Mouse (Mus musculus): ENCODE results near the gene Mrps11. TPM values are rescaled to one million over a fixed set of nuclear protein-coding genes. Genes with fewer than 3 reads are reported as not detected.
A peak's percentile ranks its signal among the peaks of the same experiment; 100 is the strongest.

The Mrps11 gene
- polyA plus RNA-seq, 1 experiment from 2014 or later: 72.6 TPM

DNA sequence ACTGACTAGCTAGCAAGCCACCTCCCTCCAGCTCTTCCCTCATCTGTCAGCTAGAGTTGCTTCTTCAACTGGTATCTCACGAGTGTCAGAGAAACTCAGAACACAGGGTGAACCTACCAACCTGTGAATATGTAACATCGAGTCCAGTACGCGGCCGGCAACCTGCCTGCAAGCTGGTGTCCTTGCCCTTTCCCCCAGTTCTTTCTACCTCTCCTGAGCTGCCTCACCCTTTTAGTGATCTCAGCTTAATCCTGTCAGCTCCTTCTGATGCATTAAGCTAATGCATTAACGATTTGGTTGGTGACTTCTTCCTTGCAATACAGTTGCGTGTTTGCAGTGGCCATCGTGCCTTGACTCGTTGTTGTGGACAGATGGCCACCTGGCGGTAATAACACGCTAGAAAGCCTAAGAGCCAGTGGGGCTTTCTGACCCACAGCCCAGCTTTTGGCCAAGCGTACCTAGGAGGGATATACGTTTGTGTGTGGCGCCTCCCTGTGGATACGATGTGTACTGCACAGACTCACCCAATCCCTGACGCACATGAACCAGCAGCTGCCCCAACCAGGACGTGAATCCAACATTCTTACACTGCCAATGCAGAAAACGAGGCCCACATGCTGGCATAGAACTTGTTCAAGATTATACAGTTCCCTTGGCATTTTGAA lies 16.8 kb upstream of the Mrps11 start:
- Histone ChIP-seq H3K4me2 (peak overlapping the region; percentile 29; the same call in 1 of the 2 replicates), H3K27me3 (peaks cover 5% of the 10 kb centered on the region; the same call in 1 of the 2 replicates), H3K9me3 (no peaks in the 10 kb centered on the region), H3K36me3 (replicated peaks) (no peaks in the 10 kb centered on the region), H3K4me3 (replicated peaks) (no peak overlapping the region), H3K4me1 (peaks cover 4% of the 10 kb centered on the region; the same call in 1 of the 2 replicates), H3K9ac (no peak overlapping the region), H3K27ac (no peak overlapping the region)
- 23% methylated on average over 18 of the region's 18 CpGs for WGBS
- peak; percentile 75 for ATAC-seq (ENCODE audit: low FRiP score)

DNA sequence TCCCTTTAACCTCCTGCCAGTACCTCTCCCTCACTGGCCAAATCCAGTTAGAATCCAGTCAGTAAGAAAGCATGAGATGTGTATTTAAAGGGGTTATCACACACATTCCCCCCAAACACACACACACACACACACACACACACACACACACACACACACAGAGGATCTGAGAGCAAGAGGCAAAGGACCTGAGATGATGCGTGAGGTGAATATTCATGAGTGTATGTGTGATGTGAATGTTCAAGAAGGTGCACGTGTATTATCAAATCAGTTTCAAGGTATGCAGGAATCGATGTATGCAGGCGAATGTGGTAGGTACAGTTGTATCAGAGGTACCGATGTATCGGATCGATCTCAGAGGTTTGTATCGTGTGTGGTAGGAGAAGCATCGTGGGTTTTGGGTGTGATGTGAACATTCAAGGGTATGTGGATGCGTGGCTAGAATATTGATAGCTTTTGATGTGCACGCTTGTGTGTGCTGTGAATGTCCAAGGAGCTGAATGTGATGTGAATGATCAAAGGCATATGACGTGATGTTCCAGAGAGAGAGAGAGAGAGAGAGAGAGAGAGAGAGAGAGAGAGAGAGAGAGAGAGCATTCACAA lies 14.9 kb upstream of the Mrps11 start:
- 85% methylated on average over 12 of the region's 12 CpGs for WGBS
- H3K27me3 ChIP-seq: peaks cover 5% of the 10 kb centered on the region; the same call in 1 of the 2 replicates
- no peak overlapping the region for H3K4me2 ChIP-seq
- peaks cover 3% of the 10 kb centered on the region for H3K36me3 ChIP-seq (replicated peaks)
- no peak overlapping the region for H3K27ac ChIP-seq
- no peaks in the 10 kb centered on the region for H3K9me3 ChIP-seq
- no peak; the same call in 1 of the 2 replicates for ATAC-seq (ENCODE audit: low FRiP score)
- H3K4me3 ChIP-seq (replicated peaks): no peak overlapping the region
- H3K9ac ChIP-seq: no peak overlapping the region
- H3K4me1 ChIP-seq: peaks cover 4% of the 10 kb centered on the region; the same call in 1 of the 2 replicates

DNA sequence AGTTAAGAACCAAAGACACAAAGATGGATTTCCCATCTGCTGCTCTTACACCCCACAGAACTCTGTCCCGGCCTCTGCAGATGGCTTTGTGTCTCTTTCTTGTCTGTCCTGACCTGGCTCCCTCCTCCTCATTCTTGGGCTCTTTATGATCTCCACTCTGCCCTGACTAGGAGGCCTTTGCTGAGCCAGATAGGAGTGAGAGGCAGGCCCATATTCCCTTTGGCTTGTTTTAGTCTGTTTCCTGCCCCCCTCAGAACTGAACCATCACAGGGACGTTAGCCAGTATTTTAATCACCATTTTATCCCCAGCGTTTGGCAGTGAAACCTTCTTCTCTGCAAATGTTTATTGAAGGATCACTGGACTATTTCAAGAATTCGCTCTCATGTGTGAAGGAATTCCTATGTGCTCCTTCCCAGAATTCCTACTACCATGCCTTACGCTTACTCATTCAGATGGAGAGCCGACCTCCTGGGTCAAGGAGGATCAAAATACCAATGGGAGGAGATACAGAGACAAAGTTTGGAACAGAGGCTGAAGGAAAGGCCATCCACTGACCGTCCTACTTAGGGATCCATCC lies 13.8 kb upstream of the Mrps11 start:
- no peak overlapping the region for H3K9ac ChIP-seq
- 77% methylated on average over 7 of the region's 7 CpGs for WGBS
- no peak for ATAC-seq (ENCODE audit: low FRiP score)
- peaks cover 15% of the 10 kb centered on the region for H3K36me3 ChIP-seq (replicated peaks)
- H3K4me3 ChIP-seq (replicated peaks): no peak overlapping the region
- H3K4me1 ChIP-seq: peaks cover 4% of the 10 kb centered on the region; the same call in 1 of the 2 replicates
- no peaks in the 10 kb centered on the region for H3K9me3 ChIP-seq
- peaks cover 5% of the 10 kb centered on the region; the same call in 1 of the 2 replicates for H3K27me3 ChIP-seq
- H3K4me2 ChIP-seq: no peak overlapping the region
- no peak overlapping the region for H3K27ac ChIP-seq

DNA sequence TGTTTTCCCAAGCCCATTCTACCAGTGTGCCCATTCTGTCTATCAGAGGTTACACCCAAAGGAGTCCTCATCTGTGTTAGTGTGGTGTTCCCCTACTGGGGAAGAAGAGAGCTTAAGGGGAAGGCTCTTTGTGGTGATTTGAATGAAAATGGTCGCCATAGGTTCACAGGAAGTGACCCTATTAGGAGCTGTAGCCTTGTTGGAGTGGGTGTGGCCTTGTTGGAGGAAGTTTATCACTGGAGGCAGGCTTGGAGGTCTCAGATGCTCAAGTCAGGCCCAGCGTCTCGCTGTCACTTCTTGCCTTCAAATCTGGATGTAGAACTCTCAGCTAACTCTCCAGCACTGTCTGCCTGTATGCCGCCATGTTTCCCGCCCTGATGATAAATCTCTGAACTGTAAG lies 12.0 kb upstream of the Mrps11 start:
- H3K36me3 ChIP-seq (replicated peaks): peaks cover 32% of the 10 kb centered on the region
- no peak overlapping the region for H3K9ac ChIP-seq
- H3K4me3 ChIP-seq (replicated peaks): no peak overlapping the region
- peaks cover 3% of the 10 kb centered on the region; the same call in 1 of the 2 replicates for H3K4me1 ChIP-seq
- H3K27ac ChIP-seq: no peak overlapping the region
- no peak overlapping the region for H3K4me2 ChIP-seq
- H3K27me3 ChIP-seq: no peaks in the 10 kb centered on the region; the same call in 1 of the 2 replicates
- H3K9me3 ChIP-seq: no peaks in the 10 kb centered on the region
- 88% methylated on average over 5 of the region's 5 CpGs for WGBS
- no peak for ATAC-seq (ENCODE audit: low FRiP score)

DNA sequence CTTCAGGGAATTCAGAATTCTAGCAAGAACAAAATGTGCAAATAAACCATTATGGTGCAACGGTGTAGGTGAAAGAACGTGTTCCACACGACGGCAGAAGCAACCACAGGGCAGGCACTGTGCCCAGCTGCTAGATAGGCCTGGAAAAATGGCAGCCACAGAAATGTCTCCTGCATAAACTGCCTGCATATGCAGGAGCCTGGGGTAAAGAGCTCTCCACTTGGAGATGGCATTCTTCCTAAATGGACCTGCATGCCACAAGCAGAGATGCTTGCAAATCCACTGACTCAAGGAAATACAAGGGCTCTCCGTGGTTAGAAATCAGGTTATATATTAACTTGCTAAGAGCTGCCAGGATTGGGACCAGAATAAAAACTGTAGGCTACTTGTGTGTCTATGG lies 4.2 kb upstream of the Mrps11 start:
- Histone ChIP-seq H3K9me3 (no peaks in the 10 kb centered on the region), H3K4me2 (no peak overlapping the region), H3K9ac (no peak overlapping the region), H3K4me1 (peaks cover 12% of the 10 kb centered on the region), H3K27ac (no peak overlapping the region), H3K36me3 (replicated peaks) (peaks cover 54% of the 10 kb centered on the region), H3K27me3 (no peaks in the 10 kb centered on the region), H3K4me3 (replicated peaks) (no peak overlapping the region)
- 94% methylated on average over 5 of the region's 5 CpGs for WGBS
- ATAC-seq (ENCODE audit: low FRiP score): no peak

DNA sequence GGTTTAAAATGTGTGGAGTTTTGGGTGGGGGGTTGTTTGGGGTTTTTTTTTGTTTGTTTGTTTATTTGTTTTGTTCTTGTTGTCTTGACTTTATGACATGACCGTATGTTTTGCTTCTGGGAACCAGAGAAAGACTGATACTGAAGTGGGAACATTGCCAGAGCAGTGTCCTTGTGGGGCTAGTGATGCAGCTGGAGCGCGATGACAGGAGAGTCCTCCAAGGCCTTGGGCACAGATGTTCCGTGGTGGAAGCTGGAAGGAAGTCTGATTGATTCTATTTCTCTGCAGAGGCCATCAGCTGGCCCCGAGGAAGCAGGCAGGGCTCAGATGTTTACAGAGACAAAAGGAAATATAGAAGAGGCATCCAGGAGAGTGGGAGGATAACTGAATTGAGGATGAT lies 3.0 kb downstream of the Mrps11 start:
- H3K4me3 ChIP-seq (replicated peaks): no peak overlapping the region
- no peak for ATAC-seq (ENCODE audit: low FRiP score)
- H3K9ac ChIP-seq: no peak overlapping the region
- H3K9me3 ChIP-seq: no peaks in the 10 kb centered on the region
- H3K36me3 ChIP-seq (replicated peaks): peaks cover 23% of the 10 kb centered on the region
- H3K4me2 ChIP-seq: no peak overlapping the region
- peaks cover 24% of the 10 kb centered on the region for H3K4me1 ChIP-seq
- H3K27ac ChIP-seq: no peak overlapping the region
- H3K27me3 ChIP-seq: no peaks in the 10 kb centered on the region
- 86% methylated on average over 5 of the region's 5 CpGs for whole genome bisulfite sequencing

DNA sequence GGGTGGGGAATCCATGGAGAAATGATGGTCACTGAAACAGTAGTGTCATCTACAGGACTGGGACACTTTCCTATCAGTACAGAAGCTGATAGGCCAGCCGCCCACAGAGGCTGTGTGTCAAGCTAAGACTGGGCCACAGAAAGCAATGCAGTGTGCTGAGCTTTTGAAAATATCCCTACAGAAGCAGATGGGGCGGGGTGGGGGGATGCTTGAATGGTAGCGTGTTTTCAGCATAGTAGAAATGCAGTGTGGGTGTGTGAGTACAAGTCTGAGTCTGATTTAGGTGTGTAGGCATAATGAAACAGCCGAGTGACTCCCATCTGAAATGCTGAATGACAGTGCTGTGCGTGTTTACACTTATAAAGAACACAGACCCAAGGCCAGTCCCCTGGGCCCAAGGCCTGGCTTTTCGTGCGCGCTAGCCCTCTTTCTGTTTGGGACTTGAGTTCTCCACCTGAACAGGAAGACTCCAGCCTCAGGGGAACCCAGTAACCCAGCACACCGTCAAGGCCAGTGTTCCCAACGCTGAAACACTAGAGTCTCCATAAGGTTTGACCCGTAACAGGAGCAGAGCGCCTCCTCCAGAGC lies 5.0 kb downstream of the Mrps11 start:
- Histone ChIP-seq H3K4me2 (no peak overlapping the region), H3K36me3 (replicated peaks) (peaks cover 36% of the 10 kb centered on the region), H3K9ac (no peak overlapping the region), H3K27ac (no peak overlapping the region), H3K9me3 (no peaks in the 10 kb centered on the region), H3K27me3 (no peaks in the 10 kb centered on the region), H3K4me1 (peaks cover 15% of the 10 kb centered on the region), H3K4me3 (replicated peaks) (no peak overlapping the region)
- no peak for ATAC-seq (ENCODE audit: low FRiP score)
- WGBS: 90% methylated on average over 12 of the region's 12 CpGs

DNA sequence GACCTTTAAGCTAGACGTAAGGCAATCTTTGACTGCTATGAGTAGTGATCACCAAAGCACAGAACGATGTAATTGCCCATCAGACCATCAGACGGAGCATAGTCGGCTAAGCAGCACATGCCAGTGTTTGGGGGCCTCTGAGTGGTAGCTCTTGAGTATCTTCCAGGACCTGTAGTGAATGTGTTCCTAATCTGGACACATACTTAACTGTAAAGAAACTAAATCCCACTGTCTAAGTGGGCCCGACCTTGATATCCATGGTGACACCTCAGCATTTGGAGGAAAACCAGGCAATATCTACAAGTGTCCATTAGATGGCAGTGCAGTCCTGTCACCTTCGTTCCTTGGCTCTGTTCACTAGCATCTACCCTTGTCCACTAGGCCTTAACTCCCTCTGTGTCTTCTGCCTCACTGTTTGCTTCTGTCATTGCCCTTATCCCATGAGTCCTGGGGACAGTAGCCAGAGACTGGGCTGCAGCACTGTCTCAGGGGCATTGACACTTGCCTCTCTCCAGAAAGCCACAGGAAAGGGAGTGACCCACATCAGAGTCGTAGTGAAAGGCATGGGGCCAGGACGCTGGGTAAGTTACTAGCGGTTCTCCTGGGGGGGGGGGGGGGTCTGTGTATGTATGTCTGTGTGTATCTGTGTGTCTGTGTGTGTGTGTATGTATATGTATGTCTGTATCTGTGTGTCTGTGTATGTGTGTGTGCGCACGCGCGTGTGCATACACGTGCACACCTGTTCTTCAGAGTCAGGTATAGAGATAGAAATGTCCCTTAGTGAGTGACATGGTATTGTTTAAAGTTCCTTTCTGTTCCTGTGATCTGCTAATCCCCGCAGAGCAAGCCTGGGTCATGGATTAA lies 8.7 kb downstream of the Mrps11 start:
- WGBS: 82% methylated on average over 15 of the region's 15 CpGs
- Histone ChIP-seq H3K27ac (no peak overlapping the region), H3K9ac (no peak overlapping the region), H3K4me3 (replicated peaks) (no peak overlapping the region), H3K36me3 (replicated peaks) (peaks cover 48% of the 10 kb centered on the region), H3K27me3 (no peaks in the 10 kb centered on the region), H3K4me2 (no peak overlapping the region), H3K4me1 (no peaks in the 10 kb centered on the region), H3K9me3 (no peaks in the 10 kb centered on the region)
- peak; percentile 71 for ATAC-seq (ENCODE audit: low FRiP score)

DNA sequence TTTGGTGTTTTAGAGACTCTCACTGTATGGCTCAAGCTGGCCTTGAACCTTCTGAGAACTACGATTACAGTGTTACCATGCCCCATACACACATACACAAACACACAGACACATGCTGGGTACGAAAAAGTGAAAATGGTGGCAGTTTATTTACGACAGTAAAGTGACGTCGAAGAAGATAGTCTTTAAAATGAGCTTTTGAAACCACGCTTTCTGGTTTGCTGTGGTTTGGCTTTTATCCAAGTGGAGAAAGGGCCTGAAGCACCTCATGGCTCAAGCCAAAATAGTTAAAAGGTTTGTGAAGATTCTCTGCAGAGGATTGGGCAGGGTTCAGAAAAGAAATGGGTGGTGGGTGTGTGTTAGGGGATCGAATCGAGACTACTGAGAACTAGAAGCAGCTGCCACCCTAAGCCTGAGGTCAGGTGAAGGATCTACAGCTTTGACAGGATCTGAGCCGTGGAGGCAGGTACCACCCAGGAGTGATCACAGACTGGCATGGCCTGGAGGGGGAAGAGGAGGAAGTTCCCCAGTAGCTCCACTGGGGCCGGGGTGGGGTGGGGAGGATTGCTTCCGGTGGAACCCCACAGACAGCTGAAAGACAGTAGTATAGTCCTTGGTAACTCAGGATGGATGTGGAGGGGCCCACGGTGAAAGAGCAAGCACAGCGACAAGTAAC lies 11.1 kb downstream of the Mrps11 start:
- Histone ChIP-seq H3K9me3 (no peaks in the 10 kb centered on the region), H3K36me3 (replicated peaks) (peaks cover 42% of the 10 kb centered on the region), H3K27ac (no peak overlapping the region), H3K4me3 (replicated peaks) (no peak overlapping the region), H3K4me1 (peaks cover 12% of the 10 kb centered on the region; the same call in 1 of the 2 replicates), H3K27me3 (no peaks in the 10 kb centered on the region), H3K4me2 (no peak overlapping the region), H3K9ac (no peak overlapping the region)
- WGBS: 95% methylated on average over 13 of the region's 13 CpGs
- ATAC-seq (ENCODE audit: low FRiP score): no peak

DNA sequence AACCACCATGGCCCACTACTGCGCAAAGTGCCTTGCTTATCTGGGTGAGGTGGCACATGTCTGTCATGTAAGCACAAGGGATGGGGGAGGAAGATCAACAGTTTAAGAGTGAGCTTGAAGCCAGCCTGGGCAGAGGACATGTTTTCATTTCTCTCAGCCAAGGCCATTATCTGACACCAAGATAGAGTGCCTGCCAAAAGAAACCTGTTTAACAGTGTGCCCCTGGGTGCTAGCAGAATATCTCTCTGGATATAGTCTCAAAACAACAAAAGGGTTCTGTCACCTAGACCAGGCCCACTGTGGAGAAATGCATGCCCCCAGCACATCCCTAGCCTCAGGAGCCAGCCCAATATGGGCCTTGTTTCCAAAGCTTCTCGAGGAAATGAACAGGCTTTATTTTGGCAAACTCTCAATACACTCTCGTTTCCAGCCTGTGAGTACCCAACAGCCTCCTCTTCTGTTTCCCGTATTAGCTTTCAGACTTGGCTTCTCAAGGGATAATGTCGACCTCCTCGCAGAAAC lies 11.7 kb downstream of the Mrps11 start:
- peaks cover 12% of the 10 kb centered on the region; the same call in 1 of the 2 replicates for H3K4me1 ChIP-seq
- no peak for ATAC-seq (ENCODE audit: low FRiP score)
- 85% methylated on average over 6 of the region's 6 CpGs for WGBS

DNA sequence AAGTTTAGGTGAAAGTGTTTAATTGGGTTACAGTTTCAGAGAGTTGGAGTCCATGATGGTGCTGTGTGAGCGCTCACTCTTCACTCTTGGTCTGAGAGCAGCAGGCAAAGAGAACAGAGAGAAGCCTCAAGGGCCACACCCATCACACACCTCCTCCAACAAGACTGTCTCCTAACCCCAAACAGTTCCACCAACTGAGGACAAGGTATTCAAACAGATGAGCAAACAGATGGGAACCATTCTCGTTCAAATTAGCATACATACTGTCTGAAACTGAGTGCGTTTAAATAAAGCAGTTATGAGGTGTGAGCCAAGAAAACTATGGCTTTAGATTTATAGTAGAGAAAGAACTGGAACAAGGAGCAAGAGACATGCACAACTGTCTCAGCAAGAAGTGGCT lies 13.7 kb downstream of the Mrps11 start:
- Histone ChIP-seq H3K4me3 (replicated peaks) (no peak overlapping the region), H3K27me3 (no peaks in the 10 kb centered on the region), H3K4me2 (no peak overlapping the region), H3K9ac (no peak overlapping the region), H3K27ac (no peak overlapping the region), H3K9me3 (no peaks in the 10 kb centered on the region), H3K4me1 (peaks cover 12% of the 10 kb centered on the region; the same call in 1 of the 2 replicates), H3K36me3 (replicated peaks) (peaks cover 21% of the 10 kb centered on the region)
- WGBS: 92% methylated on average over 3 of the region's 3 CpGs
- ATAC-seq (ENCODE audit: low FRiP score): no peak

More for the DNA sequence above, 11.7 kb downstream of the Mrps11 start:
- H3K27me3 ChIP-seq: no peaks in the 10 kb centered on the region
- H3K9me3 ChIP-seq: no peaks in the 10 kb centered on the region
- H3K4me2 ChIP-seq: no peak overlapping the region
- no peak overlapping the region for H3K9ac ChIP-seq
- H3K36me3 ChIP-seq (replicated peaks): peaks cover 36% of the 10 kb centered on the region
- H3K27ac ChIP-seq: no peak overlapping the region
- H3K4me3 ChIP-seq (replicated peaks): no peak overlapping the region
